ENCODE assay signal across 7 mouse cellular contexts in the genomic region with DNA sequence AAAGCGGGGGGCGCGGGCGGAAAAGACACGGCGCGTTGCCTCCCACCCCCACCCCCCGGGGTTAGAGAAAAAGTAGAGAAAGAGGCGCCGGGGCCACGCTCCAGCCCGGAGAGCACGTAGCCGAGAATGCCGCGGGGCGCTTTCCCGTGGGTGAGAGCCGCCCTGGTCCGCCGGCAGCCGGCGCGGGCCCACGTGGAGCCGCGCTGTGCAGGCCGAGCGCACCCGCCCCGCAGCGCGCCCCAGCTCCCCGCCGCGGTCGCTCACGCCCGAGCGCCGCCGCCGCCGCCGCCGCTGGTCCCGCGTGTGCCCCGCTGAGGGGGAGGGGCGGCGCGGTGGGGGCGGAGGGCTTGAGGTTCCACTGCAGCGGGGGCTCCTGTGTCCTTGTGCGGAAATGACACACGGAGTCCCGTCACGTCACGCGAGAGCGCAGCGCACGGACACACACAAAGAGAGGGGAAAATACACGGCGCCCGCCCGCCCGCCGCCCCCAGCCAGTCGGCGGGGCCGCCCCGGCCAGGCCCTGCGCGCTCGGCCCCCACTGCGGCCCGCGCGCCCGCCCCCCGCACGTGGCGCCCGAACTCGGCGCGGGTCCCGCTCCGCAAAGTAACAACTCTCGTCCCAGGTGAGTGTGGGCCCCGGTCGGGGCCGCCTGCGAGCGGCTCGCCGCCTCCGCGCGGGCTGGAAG. TPM values are rescaled to one million over a fixed set of nuclear protein-coding genes. Genes with fewer than 3 reads are reported as not detected.
DNase-seq lines count a peak whose midpoint lies in the region; ATAC-seq and TF ChIP-seq lines count a peak whose summit lies in the region.

Gene Bend3, plus strand, starts transcription at position 81 of the 685 bp plus-strand sequence.

- H3K36me3 ChIP-seq in intestine, embryonic 16.5 days (ENCODE audit: control insufficient read depth, insufficient read depth, low read length): no peaks in the 10 kb centered on the region
- H3K36me3 ChIP-seq in limb, embryonic 11.5 days (ENCODE audit: control insufficient read depth, insufficient read depth, low read length): no peaks in the 10 kb centered on the region
- H3K36me3 ChIP-seq in midbrain, embryonic 11.5 days (ENCODE audit: control insufficient read depth, insufficient read depth, low read length): no peaks in the 10 kb centered on the region
- no peaks in the 10 kb centered on the region for H3K36me3 ChIP-seq in spleen, adult 2 months (ENCODE audit: control insufficient read depth, insufficient read depth, low read length)

- peaks cover 4% of the 10 kb centered on the region; the same call in 1 of the 2 replicates for H3K4me1 ChIP-seq in cortical plate, adult 2 months (ENCODE audit: control insufficient read depth, insufficient read depth, low read length)
- H3K4me1 ChIP-seq in intestine, embryonic 16.5 days (ENCODE audit: control insufficient read depth, insufficient read depth, low read length): peaks cover 13% of the 10 kb centered on the region
- H3K4me1 ChIP-seq in limb, embryonic 11.5 days (ENCODE audit: control insufficient read depth, insufficient read depth, low read length): peaks cover 23% of the 10 kb centered on the region
- peaks cover 30% of the 10 kb centered on the region for H3K4me1 ChIP-seq in midbrain, embryonic 11.5 days (ENCODE audit: control insufficient read depth, insufficient read depth, low read length)
- no peaks in the 10 kb centered on the region; the same call in none of the 2 replicates for H3K4me1 ChIP-seq in spleen, adult 2 months (ENCODE audit: control insufficient read depth, insufficient read depth, insufficient read length)

- peak within 1 kb of the TSS; percentile 97 for H3K9ac ChIP-seq in intestine, embryonic 16.5 days (ENCODE audit: low read depth, low read length)
- peak within 1 kb of the TSS; percentile 92 for H3K9ac ChIP-seq in limb, embryonic 11.5 days (ENCODE audit: low read length)
- H3K9ac ChIP-seq in midbrain, embryonic 11.5 days (ENCODE audit: low read length): peak within 1 kb of the TSS; percentile 99

- no peak for TF ChIP-seq POLR2A in cortical plate, adult 2 months (IDR thresholded peaks at IDR 0.05; ENCODE audit: extremely low read depth, insufficient read depth, low read length)
- no peak for TF ChIP-seq POLR2A in spleen, adult 2 months (IDR thresholded peaks at IDR 0.05; ENCODE audit: low read depth, low read length)

- ATAC-seq in intestine, embryonic 16.5 days: peak; percentile 57
- ATAC-seq in limb, embryonic 11.5 days (ENCODE audit: insufficient number of reproducible peaks, low FRiP score, low TSS enrichment, low read depth): peak; percentile 55
- peak; percentile 57 for ATAC-seq in midbrain, embryonic 11.5 days (ENCODE audit: low FRiP score)

- WGBS in intestine, embryonic 16.5 days: under 1% methylated on average over 90 of the region's 101 CpGs
- WGBS in limb, embryonic 11.5 days: under 1% methylated on average over 62 of the region's 101 CpGs
- under 1% methylated on average over 65 of the region's 101 CpGs for WGBS in midbrain, embryonic 11.5 days
- under 1% methylated on average over 80 of the region's 101 CpGs for WGBS in spleen, adult 2 months

- H3K4me2 ChIP-seq in intestine, embryonic 16.5 days (ENCODE audit: low read depth, low read length): peak within 1 kb of the TSS; percentile 89
- H3K4me2 ChIP-seq in limb, embryonic 11.5 days (ENCODE audit: low read depth, severe bottlenecking): peak within 1 kb of the TSS; percentile 81
- peak within 1 kb of the TSS; percentile 96 for H3K4me2 ChIP-seq in midbrain, embryonic 11.5 days

- peak within 1 kb of the TSS; percentile 53 for H3K4me3 ChIP-seq in cortical plate, adult 2 months (ENCODE audit: insufficient read depth, low read length)
- H3K4me3 ChIP-seq in intestine, embryonic 16.5 days (ENCODE audit: low read length): peak within 1 kb of the TSS; percentile 83
- H3K4me3 ChIP-seq in limb, embryonic 11.5 days (ENCODE audit: low read depth, low read length): peak within 1 kb of the TSS; percentile 78
- H3K4me3 ChIP-seq in midbrain, embryonic 11.5 days (ENCODE audit: low read depth, low read length): peak within 1 kb of the TSS; percentile 87
- H3K4me3 ChIP-seq in spleen, adult 2 months (ENCODE audit: extremely low read depth, insufficient read depth, insufficient read length): peak within 1 kb of the TSS; percentile 84

- DNase-seq in adipocyte (ENCODE audit: low spot score): peak; percentile 50
- DNase-seq in gastrocnemius, postnatal 4 days (ENCODE audit: low spot score in 2 of 2): peak; percentile 43 to 67
- DNase-seq in limb, embryonic 11.5 days (ENCODE audit: low spot score): peak; percentile 79
- DNase-seq in midbrain, embryonic 11.5 days (ENCODE audit: low spot score, missing footprints): peak; percentile 95
- DNase-seq in spleen, adult 2 months (ENCODE audit: low read depth in 1 of 2, low spot score in 2 of 2): peak in 1 of 2 experiments; percentile 36

- H3K27me3 ChIP-seq in intestine, embryonic 16.5 days (replicated peaks; ENCODE audit: control insufficient read depth, insufficient read depth, low read length): no peaks in the 10 kb centered on the region
- H3K27me3 ChIP-seq in limb, embryonic 11.5 days (ENCODE audit: control insufficient read depth, insufficient read depth, low read length): no peaks in the 10 kb centered on the region
- H3K27me3 ChIP-seq in midbrain, embryonic 11.5 days (ENCODE audit: control insufficient read depth, insufficient read depth, low read length): no peaks in the 10 kb centered on the region
- peaks cover 10% of the 10 kb centered on the region; the same call in 1 of the 2 replicates for H3K27me3 ChIP-seq in spleen, adult 2 months (ENCODE audit: control insufficient read depth, insufficient read depth, low read length)

- no peaks in the 10 kb centered on the region for H3K9me3 ChIP-seq in intestine, embryonic 16.5 days (ENCODE audit: control insufficient read depth, low read length)
- no peaks in the 10 kb centered on the region for H3K9me3 ChIP-seq in limb, embryonic 11.5 days (ENCODE audit: control insufficient read depth, low read length)
- H3K9me3 ChIP-seq in midbrain, embryonic 11.5 days (ENCODE audit: control insufficient read depth, low read length): no peaks in the 10 kb centered on the region

- peak within 1 kb of the TSS; percentile 70 for H3K27ac ChIP-seq in cortical plate, adult 2 months (ENCODE audit: insufficient read depth, low read length)
- peak within 1 kb of the TSS; percentile 97 for H3K27ac ChIP-seq in intestine, embryonic 16.5 days (ENCODE audit: low read length)
- H3K27ac ChIP-seq in limb, embryonic 11.5 days (replicated peaks; ENCODE audit: low read depth, low read length): peak within 1 kb of the TSS; percentile 92
- peak within 1 kb of the TSS; percentile 98 for H3K27ac ChIP-seq in midbrain, embryonic 11.5 days (ENCODE audit: low read depth, low read length)
- peak within 1 kb of the TSS; percentile 72 for H3K27ac ChIP-seq in spleen, adult 2 months (ENCODE audit: insufficient read depth, low read length)

- TF ChIP-seq CTCF in cortical plate, adult 2 months (IDR thresholded peaks at IDR 0.05; ENCODE audit: extremely low read depth, insufficient read depth, low read length): no peak
- no peak for TF ChIP-seq CTCF in spleen, adult 2 months (IDR thresholded peaks at IDR 0.05; ENCODE audit: extremely low read depth, insufficient read depth, insufficient read length, insufficient replicate concordance)

RNA-seq across cellular contexts. Expression of gene Bend3, which starts in this region (rescaled TPM):
- polyA plus RNA-seq in cortical plate, adult 2 months (2012; rRNA removed): 4.3 and 5.1 TPM in 2 replicates
- 1 to 10 TPM; 7.1 to 7.2 TPM for total RNA-seq in gastrocnemius, postnatal 4 days (2021)
- 2.1 and 2.2 TPM in 2 replicates for polyA plus RNA-seq in intestine, embryonic 16.5 days (2015; fragmentation: Nextera tagmentation; extraction: Ambion mirVana)
- polyA plus RNA-seq in limb, embryonic 11.5 days (2014; fragmentation: Nextera tagmentation; extraction: Ambion mirVana): 8.4 and 8.5 TPM in 2 replicates
- polyA plus RNA-seq in midbrain, embryonic 11.5 days (2014; fragmentation: Nextera tagmentation; extraction: Ambion mirVana): 7.7 and 8.3 TPM in 2 replicates
- polyA plus RNA-seq in spleen, adult 2 months (2012; rRNA removed): 2.1 and 3.1 TPM in 2 replicates
